Mouse (Mus musculus): ENCODE measurements around the gene Dhx34. TPM values are rescaled to one million over a fixed set of nuclear protein-coding genes. Genes with fewer than 3 reads are reported as not detected.

Gene Dhx34
- polyA plus RNA-seq, 1 experiment from 2014 or later: 7.8 TPM

- H3K9me3 ChIP-seq (ENCODE audit: control insufficient read depth, low read length): no peaks in the 10 kb centered on the region
- no peak overlapping the region for H3K4me2 ChIP-seq (replicated peaks)
- no peaks in the 10 kb centered on the region for H3K4me1 ChIP-seq (replicated peaks; ENCODE audit: control insufficient read depth, insufficient read depth, low read length)
- no peaks in the 10 kb centered on the region for H3K36me3 ChIP-seq (replicated peaks; ENCODE audit: control insufficient read depth, insufficient read depth)
- WGBS: 62% methylated on average over 5 of the region's 5 CpGs
- H3K27ac ChIP-seq: no peak overlapping the region
- no peak overlapping the region for H3K9ac ChIP-seq
- ATAC-seq (ENCODE audit: low FRiP score) (no peak), DNase-seq (ENCODE audit: low spot score) (no peak)
- no peaks in the 10 kb centered on the region for H3K27me3 ChIP-seq (ENCODE audit: control insufficient read depth, insufficient read depth, low read length)
- H3K4me3 ChIP-seq (replicated peaks; ENCODE audit: low read length): no peak overlapping the region
Measured at GRCm38 (mm10) chr7:16229869-16230268, 8.0 kb upstream of the Dhx34 start.

GRCm38 (mm10) chr7:16213986-16214385, 7.9 kb downstream of the Dhx34 start:
- H3K27ac ChIP-seq: no peak overlapping the region
- WGBS: 95% methylated on average over 9 of the region's 9 CpGs
- no peaks in the 10 kb centered on the region for H3K27me3 ChIP-seq (ENCODE audit: control insufficient read depth, insufficient read depth, low read length)
- H3K9ac ChIP-seq: no peak overlapping the region
- peaks cover 93% of the 10 kb centered on the region for H3K36me3 ChIP-seq (replicated peaks; ENCODE audit: control insufficient read depth, insufficient read depth)
- H3K4me2 ChIP-seq (replicated peaks): no peak overlapping the region
- ATAC-seq (ENCODE audit: low FRiP score): no peak
- no peaks in the 10 kb centered on the region for H3K4me1 ChIP-seq (replicated peaks; ENCODE audit: control insufficient read depth, insufficient read depth, low read length)
- H3K4me3 ChIP-seq (replicated peaks; ENCODE audit: low read length): no peak overlapping the region
- no peaks in the 10 kb centered on the region for H3K9me3 ChIP-seq (ENCODE audit: control insufficient read depth, low read length)
- DNase-seq (ENCODE audit: low spot score): no peak

GRCm38 (mm10) chr7:16213196-16213595, 8.6 kb downstream of the Dhx34 start:
- DNase-seq (ENCODE audit: low spot score) (no peak), ATAC-seq (ENCODE audit: low FRiP score) (no peak)
- WGBS: 91% methylated on average over 6 of the region's 6 CpGs
- no peaks in the 10 kb centered on the region for H3K9me3 ChIP-seq (ENCODE audit: control insufficient read depth, low read length)
- H3K36me3 ChIP-seq (replicated peaks; ENCODE audit: control insufficient read depth, insufficient read depth): peaks cover 93% of the 10 kb centered on the region
- no peaks in the 10 kb centered on the region for H3K27me3 ChIP-seq (ENCODE audit: control insufficient read depth, insufficient read depth, low read length)
- no peaks in the 10 kb centered on the region for H3K4me1 ChIP-seq (replicated peaks; ENCODE audit: control insufficient read depth, insufficient read depth, low read length)
- no peak overlapping the region for H3K4me2 ChIP-seq (replicated peaks)
- no peak overlapping the region for H3K4me3 ChIP-seq (replicated peaks; ENCODE audit: low read length)
- H3K27ac ChIP-seq: no peak overlapping the region
- no peak overlapping the region for H3K9ac ChIP-seq

GRCm38 (mm10) chr7:16210862-16211365, 10.9 kb downstream of the Dhx34 start:
- WGBS: 83% methylated on average over 12 of the region's 12 CpGs

DNA sequence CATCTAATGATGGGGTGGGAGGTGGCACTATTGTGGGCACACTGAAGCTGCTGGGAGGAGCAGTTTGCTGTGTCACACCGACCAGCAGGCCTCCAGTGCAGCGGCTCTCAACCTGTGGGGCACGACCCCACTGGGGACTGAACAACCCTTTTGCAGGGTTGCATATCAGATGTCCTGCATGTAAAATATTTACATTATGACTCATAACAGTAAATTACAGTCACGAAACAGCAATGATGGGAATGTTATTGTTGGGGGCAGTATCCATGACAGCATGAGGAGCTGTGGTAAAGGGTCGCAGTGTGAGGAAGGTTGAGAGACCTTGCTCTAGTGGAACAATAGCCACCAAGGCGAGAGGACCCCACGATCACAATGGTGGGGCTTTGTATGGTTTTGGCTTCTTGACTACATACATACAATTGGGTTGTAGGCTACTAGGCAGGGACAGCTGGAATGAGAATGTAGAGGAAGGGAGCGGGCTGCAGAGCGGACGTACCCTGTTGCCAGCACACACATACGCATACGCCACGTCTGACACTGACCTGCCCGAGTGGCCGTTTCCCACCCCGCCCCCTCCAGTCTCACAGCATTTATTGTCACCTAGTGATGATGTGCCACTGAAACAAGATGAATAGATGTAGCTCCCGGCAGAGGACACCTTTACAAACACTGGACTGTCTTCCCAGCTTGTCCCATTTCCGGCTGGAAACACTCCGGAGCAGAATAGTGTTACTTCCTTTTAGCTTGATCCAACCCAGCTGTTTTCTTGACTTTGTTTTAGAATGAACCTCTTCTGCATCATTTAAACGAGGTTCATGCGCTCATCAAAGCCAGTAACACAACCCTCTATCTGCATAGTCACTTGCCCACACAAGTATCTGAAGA, 12.8 kb downstream of the Dhx34 start:
- DNase-seq (ENCODE audit: low spot score): no peak
- WGBS: 87% methylated on average over 21 of the region's 21 CpGs
- no peak for ATAC-seq (ENCODE audit: low FRiP score)

More at GRCm38 (mm10) chr7:16210862-16211365, 10.9 kb downstream of the Dhx34 start:
- no peaks in the 10 kb centered on the region for H3K4me1 ChIP-seq (replicated peaks; ENCODE audit: control insufficient read depth, insufficient read depth, low read length)
- H3K36me3 ChIP-seq (replicated peaks; ENCODE audit: control insufficient read depth, insufficient read depth): peaks cover 85% of the 10 kb centered on the region
- no peak overlapping the region for H3K4me2 ChIP-seq (replicated peaks)
- H3K27ac ChIP-seq: no peak overlapping the region
- H3K27me3 ChIP-seq (ENCODE audit: control insufficient read depth, insufficient read depth, low read length): no peaks in the 10 kb centered on the region
- no peak overlapping the region for H3K4me3 ChIP-seq (replicated peaks; ENCODE audit: low read length)
- DNase-seq (ENCODE audit: low spot score): no peak
- no peak overlapping the region for H3K9ac ChIP-seq
- ATAC-seq (ENCODE audit: low FRiP score): no peak
- no peaks in the 10 kb centered on the region for H3K9me3 ChIP-seq (ENCODE audit: control insufficient read depth, low read length)

GRCm38 (mm10) chr7:16207496-16207895, 14.3 kb downstream of the Dhx34 start:
- ATAC-seq (ENCODE audit: low FRiP score): no peak
- Histone ChIP-seq H3K27ac (no peak overlapping the region), H3K9ac (no peak overlapping the region), H3K36me3 (replicated peaks; ENCODE audit: control insufficient read depth, insufficient read depth) (peaks cover 84% of the 10 kb centered on the region), H3K4me1 (replicated peaks; ENCODE audit: control insufficient read depth, insufficient read depth, low read length) (no peaks in the 10 kb centered on the region), H3K4me3 (replicated peaks; ENCODE audit: low read length) (no peak overlapping the region), H3K27me3 (ENCODE audit: control insufficient read depth, insufficient read depth, low read length) (no peaks in the 10 kb centered on the region), H3K9me3 (ENCODE audit: control insufficient read depth, low read length) (no peaks in the 10 kb centered on the region), H3K4me2 (replicated peaks) (no peak overlapping the region)
- WGBS: 89% methylated on average over 10 of the region's 10 CpGs
- no peak for DNase-seq (ENCODE audit: low spot score)

More for the DNA sequence above, 12.8 kb downstream of the Dhx34 start:
- Histone ChIP-seq H3K4me1 (replicated peaks; ENCODE audit: control insufficient read depth, insufficient read depth, low read length) (no peaks in the 10 kb centered on the region), H3K9me3 (ENCODE audit: control insufficient read depth, low read length) (no peaks in the 10 kb centered on the region), H3K4me2 (replicated peaks) (no peak overlapping the region), H3K36me3 (replicated peaks; ENCODE audit: control insufficient read depth, insufficient read depth) (peaks cover 84% of the 10 kb centered on the region), H3K4me3 (replicated peaks; ENCODE audit: low read length) (no peak overlapping the region), H3K9ac (no peak overlapping the region), H3K27me3 (ENCODE audit: control insufficient read depth, insufficient read depth, low read length) (no peaks in the 10 kb centered on the region), H3K27ac (no peak overlapping the region)

DNA sequence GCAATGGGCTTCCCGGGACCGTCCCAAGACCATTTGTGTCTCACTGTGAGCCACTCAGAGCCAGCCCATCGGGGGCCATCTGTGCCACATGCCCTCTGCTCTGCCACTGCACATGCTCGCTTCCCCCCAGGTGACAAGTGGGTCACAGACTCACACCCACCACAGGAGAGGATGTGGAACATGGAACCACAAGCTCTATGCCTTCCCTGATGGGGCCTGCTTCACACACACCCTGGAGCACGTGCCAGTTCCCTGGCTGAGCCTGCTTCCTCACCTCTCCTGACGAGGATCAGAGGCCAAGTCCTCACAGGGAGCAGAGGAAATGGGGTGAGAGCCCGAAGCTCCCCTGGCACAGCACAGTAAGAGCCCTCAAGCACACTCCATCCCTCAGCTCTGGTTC, 14.8 kb downstream of the Dhx34 start:
- Histone ChIP-seq H3K27ac (no peak overlapping the region), H3K36me3 (replicated peaks; ENCODE audit: control insufficient read depth, insufficient read depth) (peaks cover 86% of the 10 kb centered on the region), H3K4me3 (replicated peaks; ENCODE audit: low read length) (no peak overlapping the region), H3K27me3 (ENCODE audit: control insufficient read depth, insufficient read depth, low read length) (no peaks in the 10 kb centered on the region), H3K9ac (no peak overlapping the region), H3K4me1 (replicated peaks; ENCODE audit: control insufficient read depth, insufficient read depth, low read length) (no peaks in the 10 kb centered on the region), H3K9me3 (ENCODE audit: control insufficient read depth, low read length) (no peaks in the 10 kb centered on the region), H3K4me2 (replicated peaks) (no peak overlapping the region)
- ATAC-seq (ENCODE audit: low FRiP score): no peak
- 84% methylated on average over 7 of the region's 7 CpGs for WGBS
- DNase-seq (ENCODE audit: low spot score): no peak

DNA sequence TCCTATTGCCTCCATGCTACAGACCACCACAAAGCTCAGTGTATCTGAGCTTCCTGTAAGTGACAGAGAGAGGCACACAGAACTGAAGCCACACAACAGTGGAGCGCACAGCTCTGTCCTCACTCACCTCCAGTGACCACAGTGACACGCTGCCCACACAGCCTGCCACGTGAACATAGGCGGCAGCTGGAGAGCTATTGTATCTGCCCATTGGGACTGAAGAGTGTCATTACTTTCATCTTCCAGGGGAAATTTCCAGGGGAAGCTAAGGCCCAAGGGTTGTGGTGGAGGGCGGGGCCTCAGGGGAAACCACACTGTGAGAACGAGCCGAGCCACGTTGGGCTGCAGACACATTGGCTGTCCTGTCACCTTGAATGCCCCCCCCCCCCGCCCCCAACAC, 17.0 kb downstream of the Dhx34 start:
- WGBS: 82% methylated on average over 9 of the region's 9 CpGs
- Histone ChIP-seq H3K36me3 (replicated peaks; ENCODE audit: control insufficient read depth, insufficient read depth) (peaks cover 88% of the 10 kb centered on the region), H3K4me3 (replicated peaks; ENCODE audit: low read length) (no peak overlapping the region), H3K27me3 (ENCODE audit: control insufficient read depth, insufficient read depth, low read length) (no peaks in the 10 kb centered on the region), H3K27ac (no peak overlapping the region), H3K4me2 (replicated peaks) (no peak overlapping the region), H3K9me3 (ENCODE audit: control insufficient read depth, low read length) (no peaks in the 10 kb centered on the region), H3K9ac (no peak overlapping the region), H3K4me1 (replicated peaks; ENCODE audit: control insufficient read depth, insufficient read depth, low read length) (no peaks in the 10 kb centered on the region)
- no peak for ATAC-seq (ENCODE audit: low FRiP score)
- no peak for DNase-seq (ENCODE audit: low spot score)

GRCm38 (mm10) chr7:16203505-16203903, 18.3 kb downstream of the Dhx34 start:
- H3K27me3 ChIP-seq (ENCODE audit: control insufficient read depth, insufficient read depth, low read length): no peaks in the 10 kb centered on the region
- ATAC-seq (ENCODE audit: low FRiP score): no peak
- no peaks in the 10 kb centered on the region for H3K4me1 ChIP-seq (replicated peaks; ENCODE audit: control insufficient read depth, insufficient read depth, low read length)
- no peak overlapping the region for H3K4me3 ChIP-seq (replicated peaks; ENCODE audit: low read length)
- DNase-seq (ENCODE audit: low spot score): no peak
- H3K27ac ChIP-seq: no peak overlapping the region
- 92% methylated on average over 13 of the region's 13 CpGs for WGBS
- peaks cover 88% of the 10 kb centered on the region for H3K36me3 ChIP-seq (replicated peaks; ENCODE audit: control insufficient read depth, insufficient read depth)
- no peaks in the 10 kb centered on the region for H3K9me3 ChIP-seq (ENCODE audit: control insufficient read depth, low read length)
- H3K9ac ChIP-seq: no peak overlapping the region
- H3K4me2 ChIP-seq (replicated peaks): no peak overlapping the region

All from hindbrain, embryonic 14.5 days (tissue).